Mouse (Mus musculus) lung, embryonic 15.5 days (tissue): ENCODE results near the gene Ing2. TPM values are rescaled to one million over a fixed set of nuclear protein-coding genes. Genes with fewer than 3 reads are reported as not detected.

Source experiments
- ATAC-seq: fragments of 200-750 bp; cut with Nextera tagmentation; 2 replicates; pipeline ENCODE4 v1.8.0; 2017; ENCODE audit warnings: moderate number of reproducible peaks, borderline replicate concordance; ENCODE audit not compliant: low FRiP score, low TSS enrichment; ENCODE audit errors: extremely low read depth
- H3K27ac ChIP-seq: fragments of 300-500 bp; sonication (generic); 2 replicates; pipeline ENCODE4 v1.5.1; 2015; ENCODE audit warnings: moderate library complexity, mild to moderate bottlenecking, inconsistent platforms
- H3K27me3 ChIP-seq: fragments of 300-500 bp; sonication (generic); 2 replicates; pipeline ENCODE4 v1.6.1; 2015; ENCODE audit warnings: inconsistent platforms
- H3K36me3 ChIP-seq: fragments of 300-500 bp; sonication (generic); 2 replicates; pipeline ENCODE4 v1.6.1; 2015; ENCODE audit warnings: inconsistent platforms
- H3K4me1 ChIP-seq: fragments of 300-500 bp; sonication (generic); 2 replicates; pipeline ENCODE4 v1.6.1; 2015; ENCODE audit warnings: inconsistent platforms
- H3K4me2 ChIP-seq: fragments of 300-500 bp; sonication (generic); 2 replicates; pipeline ENCODE4 v1.6.1; 2015; ENCODE audit warnings: inconsistent platforms, mild to moderate bottlenecking, moderate library complexity
- H3K4me3 ChIP-seq: fragments of 300-500 bp; sonication (generic); 2 replicates; pipeline ENCODE4 v1.5.1; 2015; ENCODE audit warnings: mild to moderate bottlenecking, inconsistent platforms
- H3K9ac ChIP-seq: fragments of 300-500 bp; sonication (generic); 2 replicates; pipeline ENCODE4 v1.6.1; 2015; ENCODE audit warnings: inconsistent platforms
- H3K9me3 ChIP-seq: fragments of 300-500 bp; sonication (generic); 2 replicates; pipeline ENCODE4 v1.6.1; 2016; ENCODE audit warnings: inconsistent platforms
- WGBS: fragments of 180-500 bp; shearing (Covaris S2); methylation state at CpG from one replicate; pipeline ENCODE4 v1.1.7; 2015; 5-methylcytosine and 5-hydroxymethylcytosine counted together
- polyA plus RNA-seq: library from polyadenylated mRNA; unstranded; fragments of >200 nt; fragmentation: Nextera tagmentation; extraction: Ambion mirVana; gene quantifications from 2 replicates; pipeline ENCODE4 v1.2.1, GENCODE M21; 2015

Gene Ing2
- polyA plus RNA-seq, 1 experiment from 2014 or later, result 13.6 TPM

GRCm38 (mm10) chr8:47642514-47643064 is 32.8 kb downstream of the Ing2 start:
- Histone ChIP-seq H3K4me1 (no peaks in the 10 kb centered on the region), H3K9ac (no peak overlapping the region), H3K27ac (no peak overlapping the region), H3K27me3 (no peaks in the 10 kb centered on the region), H3K36me3 (no peaks in the 10 kb centered on the region), H3K4me3 (no peak overlapping the region), H3K4me2 (no peak overlapping the region), H3K9me3 (no peaks in the 10 kb centered on the region; the same call in 1 of the 2 replicates)
- ATAC-seq, result no peak
- 88% methylated on average over 9 of the region's 9 CpGs for WGBS

GRCm38 (mm10) chr8:47637152-47637551 is 38.2 kb downstream of the Ing2 start:
- H3K27ac ChIP-seq, result no peak overlapping the region
- H3K36me3 ChIP-seq, result no peaks in the 10 kb centered on the region
- no peak overlapping the region for H3K4me2 ChIP-seq
- ATAC-seq, result no peak
- WGBS, result 56% methylated on average over 4 of the region's 4 CpGs
- no peaks in the 10 kb centered on the region for H3K9me3 ChIP-seq
- H3K4me3 ChIP-seq, result no peak overlapping the region
- no peaks in the 10 kb centered on the region for H3K27me3 ChIP-seq
- no peaks in the 10 kb centered on the region for H3K4me1 ChIP-seq
- H3K9ac ChIP-seq, result no peak overlapping the region

GRCm38 (mm10) chr8:47636032-47636431 is 39.3 kb downstream of the Ing2 start:
- no peaks in the 10 kb centered on the region for H3K9me3 ChIP-seq

DNA sequence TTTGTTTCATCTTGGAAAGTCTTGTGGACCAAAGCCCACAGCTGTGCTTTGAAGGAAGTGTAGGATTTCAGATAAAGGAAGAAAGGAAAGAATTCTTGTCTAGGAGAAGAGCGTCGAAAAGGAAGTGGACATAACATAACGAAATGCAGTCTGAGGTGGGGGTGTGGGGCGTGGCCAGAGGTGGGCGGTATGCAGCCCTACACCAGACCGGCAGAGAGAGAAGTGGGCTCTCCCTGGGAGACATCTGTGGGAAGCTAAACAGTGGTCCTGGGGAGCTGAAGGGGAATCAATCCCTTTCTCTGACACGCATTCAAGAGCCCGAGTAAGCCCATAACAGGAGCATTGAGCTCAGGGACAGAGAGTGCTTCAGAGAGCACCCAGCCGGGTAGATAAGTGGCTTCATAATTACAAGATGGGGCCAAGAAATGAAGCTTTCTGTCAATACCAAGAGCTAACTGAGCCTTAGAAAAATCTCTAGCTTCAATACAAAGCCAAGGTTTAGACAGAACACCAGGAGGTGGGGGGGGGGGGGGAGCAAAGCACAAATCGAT is 40.5 kb downstream of the Ing2 start:
- Histone ChIP-seq H3K27ac (no peak overlapping the region), H3K27me3 (no peaks in the 10 kb centered on the region), H3K9me3 (no peaks in the 10 kb centered on the region), H3K9ac (no peak overlapping the region), H3K4me2 (peak overlapping the region; percentile 25), H3K4me3 (no peak overlapping the region), H3K4me1 (no peaks in the 10 kb centered on the region), H3K36me3 (no peaks in the 10 kb centered on the region)
- WGBS, result 27% methylated on average over 10 of the region's 10 CpGs
- no peak for ATAC-seq

More at GRCm38 (mm10) chr8:47636032-47636431, 39.3 kb downstream of the Ing2 start:
- Histone ChIP-seq H3K27ac (no peak overlapping the region), H3K4me3 (no peak overlapping the region), H3K36me3 (no peaks in the 10 kb centered on the region), H3K4me2 (peak overlapping the region; percentile 6; the same call in 1 of the 2 replicates), H3K27me3 (no peaks in the 10 kb centered on the region), H3K9ac (no peak overlapping the region), H3K4me1 (no peaks in the 10 kb centered on the region)
- WGBS, result 74% methylated on average over 3 of the region's 3 CpGs
- ATAC-seq, result no peak

GRCm38 (mm10) chr8:47621144-47621543 is 54.2 kb downstream of the Ing2 start:
- no peak overlapping the region for H3K4me2 ChIP-seq

More at GRCm38 (mm10) chr8:47621144-47621543, 54.2 kb downstream of the Ing2 start:
- H3K4me3 ChIP-seq, result no peak overlapping the region
- no peaks in the 10 kb centered on the region for H3K9me3 ChIP-seq
- no peaks in the 10 kb centered on the region for H3K36me3 ChIP-seq
- ATAC-seq, result no peak
- H3K9ac ChIP-seq, result no peak overlapping the region
- WGBS, result 53% methylated on average over 1 of the region's 1 CpGs
- H3K27ac ChIP-seq, result no peak overlapping the region
- H3K27me3 ChIP-seq, result no peaks in the 10 kb centered on the region
- H3K4me1 ChIP-seq, result no peaks in the 10 kb centered on the region

Other genes with a start within 250 kb of the Ing2 start
- 11.0 and 12.7 TPM in 2 replicates for gene Stox2, start 229.2 kb downstream of the Ing2 start, polyA plus RNA-seq
- 27.9 and 29.3 TPM in 2 replicates for gene Trappc11, start 142.1 kb downstream of the Ing2 start, polyA plus RNA-seq
- 31.4 and 35.7 TPM in 2 replicates for gene Rwdd4a, start 141.9 kb downstream of the Ing2 start, polyA plus RNA-seq
- 25.0 and 25.1 TPM in 2 replicates for gene Cdkn2aip, start 38.4 kb upstream of the Ing2 start, polyA plus RNA-seq
- gene Cldn24, start 146.6 kb upstream of the Ing2 start, polyA plus RNA-seq, result not detected in 2 replicates
- not detected in 2 replicates for gene Cldn22, start 148.9 kb upstream of the Ing2 start, polyA plus RNA-seq